Mouse (Mus musculus): ENCODE measurements at regions not wholly inside any gene's neighbourhood (a gene's known extent, or its start where the extent isn't known, plus 50 kb on each side); places are given as distances from the start of the nearest gene placed in this dataset.

DNA sequence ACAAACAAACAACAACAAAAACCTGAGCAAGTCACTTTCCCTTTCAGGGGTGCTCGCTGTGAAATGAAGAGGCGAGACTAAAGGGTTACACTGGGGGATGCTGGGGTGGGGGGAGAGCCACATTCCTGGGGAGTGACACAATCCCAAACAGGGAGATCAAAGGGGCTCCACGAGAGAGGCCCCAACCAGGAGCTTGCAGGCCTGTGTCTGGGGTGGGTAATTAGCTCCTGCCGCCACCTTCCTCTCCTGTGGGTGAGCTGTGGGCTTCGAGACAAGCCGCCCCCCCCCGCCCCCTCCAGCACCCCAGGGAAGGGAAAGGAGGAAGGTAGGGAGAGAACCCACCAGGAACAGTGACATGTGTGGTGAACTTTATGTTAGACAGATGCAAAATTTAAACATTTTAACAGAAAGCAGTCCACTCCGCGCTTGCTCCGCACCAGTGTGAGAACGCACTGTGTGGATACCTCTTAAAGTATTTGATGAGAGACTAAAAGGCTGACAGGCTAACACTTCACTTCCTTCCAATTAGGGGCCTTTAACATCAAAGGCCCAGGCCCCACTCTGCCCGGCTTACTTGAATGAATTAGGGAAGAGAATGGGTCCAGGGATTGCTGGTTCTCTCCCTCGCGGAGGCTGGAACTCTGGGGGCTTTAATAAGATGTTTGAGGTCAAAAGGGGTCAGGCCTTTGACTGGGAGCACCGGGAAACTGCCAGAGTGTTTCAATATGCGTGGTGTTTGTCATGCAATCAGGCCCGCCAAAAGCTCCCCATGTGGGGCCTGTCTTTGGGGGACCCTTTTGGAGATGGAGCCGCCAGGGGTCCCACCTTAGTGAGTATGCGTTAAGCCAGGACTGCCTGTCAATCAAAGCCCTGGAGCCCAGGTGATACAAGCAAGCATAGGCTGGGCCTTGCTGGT lies 319.6 kb downstream of the Fam49a start:
- no peak for DNase-seq (ENCODE audit: low read depth in 3 of 3, low spot score in 3 of 3)

DNA sequence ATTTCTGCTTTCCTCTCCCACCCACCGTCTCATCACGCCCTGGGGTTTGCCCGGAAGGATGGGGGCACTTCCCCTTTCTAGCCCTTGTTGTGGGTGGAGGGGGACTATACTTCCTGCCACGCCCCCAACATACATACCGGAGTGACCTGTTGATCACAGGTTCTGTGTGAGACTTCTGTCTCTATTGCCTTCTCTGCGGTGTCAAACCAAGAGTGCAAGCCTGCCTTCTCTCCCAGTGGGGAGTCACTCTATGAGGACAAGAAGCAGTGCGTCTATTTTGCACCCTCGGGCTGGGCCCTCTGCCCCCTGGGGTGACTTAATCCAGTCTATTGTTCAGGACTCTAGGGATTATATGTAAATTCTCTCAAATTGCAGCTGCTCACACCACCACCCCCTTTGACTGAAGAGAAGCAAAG lies 318.8 kb downstream of the Fam49a start:
- no peak overlapping the region for H3K4me3 ChIP-seq (ENCODE audit: insufficient read depth in 1 of 2, low read depth in 2 of 2, low read length in 2 of 2)
- H3K9ac ChIP-seq (replicated peaks) = no peak overlapping the region
- no peaks in the 10 kb centered on the region for H3K27me3 ChIP-seq (ENCODE audit: control insufficient read depth, insufficient read depth, low read length)
- no peaks in the 10 kb centered on the region for H3K36me3 ChIP-seq (replicated peaks; ENCODE audit: control insufficient read depth, insufficient read depth, low read depth)
- ATAC-seq (ENCODE audit: insufficient read depth) = no peak
- no peak for TF ChIP-seq EP300 (IDR thresholded peaks at IDR 0.05; ENCODE audit: low read depth)
- no peak for TF ChIP-seq CTCF (IDR thresholded peaks at IDR 0.05; ENCODE audit: low read depth)
- DNase-seq (ENCODE audit: low read depth in 3 of 3, low spot score in 3 of 3) = no peak
- H3K4me1 ChIP-seq (replicated peaks; ENCODE audit: control insufficient read depth in 2 of 2, insufficient read depth in 2 of 2, low read length in 1 of 2) = peaks cover 0 to 9% of the 10 kb centered on the region in 2 experiments; a peak in 1 of 4 replicates
- H3K27ac ChIP-seq = no peak overlapping the region
- 5% methylated on average over 8 of the region's 8 CpGs for WGBS (ENCODE audit: insufficient replicate concordance)
- H3K9me3 ChIP-seq (ENCODE audit: control insufficient read depth, low read length) = no peaks in the 10 kb centered on the region
- H3K4me2 ChIP-seq (ENCODE audit: low read depth) = peak overlapping the region; percentile 6; the same call in 1 of the 2 replicates

More for the DNA sequence above, 319.6 kb downstream of the Fam49a start:
- Histone ChIP-seq H3K9ac (replicated peaks) (no peak overlapping the region), H3K27ac (no peak overlapping the region), H3K36me3 (replicated peaks; ENCODE audit: control insufficient read depth, insufficient read depth, low read depth) (no peaks in the 10 kb centered on the region), H3K27me3 (ENCODE audit: control insufficient read depth, insufficient read depth, low read length) (no peaks in the 10 kb centered on the region), H3K4me1 (replicated peaks; ENCODE audit: control insufficient read depth in 2 of 2, insufficient read depth in 2 of 2, low read length in 1 of 2) (peaks cover 0 to 9% of the 10 kb centered on the region in 2 experiments; a peak in 1 of 4 replicates), H3K4me3 (ENCODE audit: insufficient read depth in 1 of 2, low read depth in 2 of 2, low read length in 2 of 2) (no peak overlapping the region), H3K9me3 (ENCODE audit: control insufficient read depth, low read length) (no peaks in the 10 kb centered on the region), H3K4me2 (ENCODE audit: low read depth) (no peak overlapping the region)
- 54% methylated on average over 19 of the region's 19 CpGs for WGBS (ENCODE audit: insufficient replicate concordance)
- ATAC-seq (ENCODE audit: insufficient read depth) = 0 out of 2 replicates have a peak, but pooled peaks have one; percentile 18
- TF ChIP-seq CTCF (IDR thresholded peaks at IDR 0.05; ENCODE audit: low read depth) = no peak
- no peak for TF ChIP-seq EP300 (IDR thresholded peaks at IDR 0.05; ENCODE audit: low read depth)

DNA sequence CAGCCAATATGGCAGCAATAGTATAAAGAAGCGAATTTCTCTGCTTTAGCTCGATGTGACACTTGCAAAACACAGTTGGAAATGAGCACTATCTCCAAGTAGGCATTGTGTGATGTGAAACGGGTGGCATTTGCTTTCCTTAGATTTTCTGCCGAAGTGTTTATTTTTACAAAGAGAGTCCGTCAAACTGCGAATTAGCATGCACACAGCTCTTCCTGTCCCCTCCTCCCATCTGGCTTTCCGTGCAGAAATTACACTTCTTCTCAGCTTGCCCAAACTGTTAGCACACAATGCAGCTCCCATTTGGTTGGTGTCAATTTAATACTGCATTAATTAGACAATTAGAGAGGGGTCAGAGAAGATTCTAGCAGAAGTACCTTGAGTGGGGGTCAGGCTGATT lies 316.3 kb downstream of the Fam49a start:
- no peak overlapping the region for H3K9ac ChIP-seq (replicated peaks)
- TF ChIP-seq EP300 (IDR thresholded peaks at IDR 0.05; ENCODE audit: low read depth) (no peak), CTCF (IDR thresholded peaks at IDR 0.05; ENCODE audit: low read depth) (no peak)
- 48% methylated on average over 7 of the region's 7 CpGs for WGBS (ENCODE audit: insufficient replicate concordance)
- no peak overlapping the region for H3K4me2 ChIP-seq (ENCODE audit: low read depth)
- no peak for ATAC-seq (ENCODE audit: insufficient read depth)
- no peaks in the 10 kb centered on the region for H3K27me3 ChIP-seq (ENCODE audit: control insufficient read depth, insufficient read depth, low read length)
- no peak overlapping the region for H3K4me3 ChIP-seq (ENCODE audit: insufficient read depth in 1 of 2, low read depth in 2 of 2, low read length in 2 of 2)
- no peak for DNase-seq (ENCODE audit: low read depth in 3 of 3, low spot score in 3 of 3)
- peaks cover 0 to 9% of the 10 kb centered on the region in 2 experiments; a peak in 1 of 4 replicates for H3K4me1 ChIP-seq (replicated peaks; ENCODE audit: control insufficient read depth in 2 of 2, insufficient read depth in 2 of 2, low read length in 1 of 2)
- no peaks in the 10 kb centered on the region for H3K9me3 ChIP-seq (ENCODE audit: control insufficient read depth, low read length)
- H3K27ac ChIP-seq = no peak overlapping the region
- H3K36me3 ChIP-seq (replicated peaks; ENCODE audit: control insufficient read depth, insufficient read depth, low read depth) = no peaks in the 10 kb centered on the region

DNA sequence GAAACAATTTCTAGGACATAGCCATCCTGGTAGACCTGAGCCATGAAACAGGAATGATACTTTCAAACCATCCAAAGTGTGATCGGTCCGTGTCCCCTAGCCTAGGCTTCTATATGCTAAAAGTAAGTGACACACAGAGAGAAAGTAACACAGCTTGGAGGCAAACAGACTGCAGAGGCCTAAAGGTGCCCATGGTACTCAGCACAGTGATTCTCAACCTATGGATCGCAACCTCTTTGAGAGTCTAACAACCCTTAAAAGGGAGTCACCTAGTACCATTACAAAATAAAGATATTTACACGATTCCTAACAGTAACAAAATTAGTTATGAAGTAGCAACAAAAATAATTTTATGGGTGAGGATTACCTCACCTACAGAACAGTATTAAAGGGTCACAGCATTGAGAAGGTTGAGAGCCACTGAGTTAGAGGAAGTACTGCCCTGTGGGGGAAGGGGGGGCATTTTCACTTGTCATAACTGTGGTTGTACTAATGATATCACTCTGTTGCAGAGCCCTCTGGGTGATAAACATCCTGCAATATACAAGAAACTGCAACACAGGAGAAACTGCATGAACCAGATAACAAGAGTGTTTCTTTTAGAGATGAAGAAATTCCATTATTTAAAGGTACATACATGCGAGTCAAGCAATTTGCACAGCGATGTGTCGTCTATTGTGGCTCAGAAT lies 308.8 kb downstream of the Fam49a start:
- H3K27ac ChIP-seq = peak overlapping the region; percentile 7
- no peak overlapping the region for H3K4me3 ChIP-seq (ENCODE audit: insufficient read depth in 1 of 2, low read depth in 2 of 2, low read length in 2 of 2)
- no peaks in the 10 kb centered on the region for H3K36me3 ChIP-seq (replicated peaks; ENCODE audit: control insufficient read depth, insufficient read depth, low read depth)
- H3K4me1 ChIP-seq (replicated peaks; ENCODE audit: control insufficient read depth in 2 of 2, insufficient read depth in 2 of 2, low read length in 1 of 2) = peaks cover 23 to 25% of the 10 kb centered on the region in 2 experiments
- peak overlapping the region; percentile 30 for H3K4me2 ChIP-seq (ENCODE audit: low read depth)
- no peaks in the 10 kb centered on the region for H3K9me3 ChIP-seq (ENCODE audit: control insufficient read depth, low read length)
- H3K9ac ChIP-seq (replicated peaks) = 0 out of 2 replicates have a peak overlapping the region, but pooled peaks have one; percentile 16
- TF ChIP-seq EP300 (IDR thresholded peaks at IDR 0.05; ENCODE audit: low read depth) (peak; percentile 97), CTCF (IDR thresholded peaks at IDR 0.05; ENCODE audit: low read depth) (no peak)
- ATAC-seq (ENCODE audit: insufficient read depth) (peak; percentile 99), DNase-seq (ENCODE audit: low read depth in 3 of 3, low spot score in 3 of 3) (peak; percentile 80 to 84 (median 83))
- WGBS (ENCODE audit: insufficient replicate concordance) = 44% methylated on average over 7 of the region's 7 CpGs
- H3K27me3 ChIP-seq (ENCODE audit: control insufficient read depth, insufficient read depth, low read length) = no peaks in the 10 kb centered on the region

DNA sequence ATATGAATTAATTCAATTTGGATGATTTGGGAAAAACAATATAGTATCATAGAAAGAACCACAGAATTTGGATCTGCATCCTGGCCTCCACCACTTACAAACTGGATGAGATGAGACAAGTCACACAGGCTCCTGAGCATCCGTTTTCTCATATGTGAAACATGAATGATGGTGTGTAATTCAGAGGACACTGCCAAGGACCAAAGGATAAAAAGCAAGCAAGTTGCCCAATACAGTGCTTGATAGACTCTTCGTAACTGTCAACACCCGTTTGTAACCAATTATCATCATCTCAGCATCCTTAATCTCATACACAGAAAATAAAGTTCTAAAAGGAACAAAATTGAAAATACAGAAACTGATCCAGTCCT lies 305.8 kb downstream of the Fam49a start:
- 77% methylated on average over 3 of the region's 3 CpGs for WGBS (ENCODE audit: insufficient replicate concordance)
- H3K27ac ChIP-seq = no peak overlapping the region
- no peaks in the 10 kb centered on the region for H3K9me3 ChIP-seq (ENCODE audit: control insufficient read depth, low read length)
- no peaks in the 10 kb centered on the region for H3K36me3 ChIP-seq (replicated peaks; ENCODE audit: control insufficient read depth, insufficient read depth, low read depth)
- DNase-seq (ENCODE audit: low read depth in 3 of 3, low spot score in 3 of 3) (no peak), ATAC-seq (ENCODE audit: insufficient read depth) (no peak)
- no peak overlapping the region for H3K4me2 ChIP-seq (ENCODE audit: low read depth)
- H3K4me3 ChIP-seq (ENCODE audit: insufficient read depth in 1 of 2, low read depth in 2 of 2, low read length in 2 of 2) = no peak overlapping the region
- no peak overlapping the region for H3K9ac ChIP-seq (replicated peaks)
- peaks cover 23 to 25% of the 10 kb centered on the region in 2 experiments for H3K4me1 ChIP-seq (replicated peaks; ENCODE audit: control insufficient read depth in 2 of 2, insufficient read depth in 2 of 2, low read length in 1 of 2)
- no peaks in the 10 kb centered on the region for H3K27me3 ChIP-seq (ENCODE audit: control insufficient read depth, insufficient read depth, low read length)
- no peak for TF ChIP-seq EP300 (IDR thresholded peaks at IDR 0.05; ENCODE audit: low read depth)
- no peak for TF ChIP-seq CTCF (IDR thresholded peaks at IDR 0.05; ENCODE audit: low read depth)
